Mouse (Mus musculus) heart, embryonic 13.5 days (tissue): ENCODE measurements around the gene Traf1. TPM values are rescaled to one million over a fixed set of nuclear protein-coding genes. Genes with fewer than 3 reads are reported as not detected.

Experiments used
- ATAC-seq: fragments of 200-750 bp; cut with Nextera tagmentation; 2 replicates; pipeline ENCODE4 v1.8.0; 2017; ENCODE audit warnings: moderate TSS enrichment; ENCODE audit not compliant: insufficient number of reproducible peaks, low FRiP score, low TSS enrichment; ENCODE audit errors: extremely low read depth
- H3K27ac ChIP-seq: fragments of 300-500 bp; sonication (generic); replicated peaks from 2 replicates; pipeline ENCODE4 v1.5.1; 2015; ENCODE audit warnings: moderate library complexity, mild to moderate bottlenecking, inconsistent platforms
- H3K27me3 ChIP-seq: fragments of 300-500 bp; sonication (generic); replicated peaks from 2 replicates; pipeline ENCODE4 v1.6.1; 2015; ENCODE audit warnings: mild to moderate bottlenecking, inconsistent platforms
- H3K36me3 ChIP-seq: fragments of 300-500 bp; sonication (generic); 2 replicates; pipeline ENCODE4 v1.6.1; 2015; ENCODE audit warnings: mild to moderate bottlenecking, inconsistent platforms
- H3K4me1 ChIP-seq: fragments of 300-500 bp; sonication (generic); 2 replicates; pipeline ENCODE4 v1.6.1; 2015; ENCODE audit warnings: inconsistent platforms
- H3K4me2 ChIP-seq: fragments of 300-500 bp; sonication (generic); 2 replicates; pipeline ENCODE4 v1.6.1; 2015; ENCODE audit warnings: inconsistent platforms, mild to moderate bottlenecking, moderate library complexity
- H3K4me3 ChIP-seq: fragments of 300-500 bp; sonication (generic); 2 replicates; pipeline ENCODE4 v1.5.1; 2015; ENCODE audit warnings: moderate library complexity, mild to moderate bottlenecking, inconsistent platforms
- H3K9ac ChIP-seq: fragments of 300-500 bp; sonication (generic); 2 replicates; pipeline ENCODE4 v1.6.1; 2015; ENCODE audit warnings: inconsistent platforms, mild to moderate bottlenecking, moderate library complexity
- H3K9me3 ChIP-seq: fragments of 300-500 bp; sonication (generic); 2 replicates; pipeline ENCODE4 v1.6.1; 2016; ENCODE audit warnings: inconsistent platforms
- WGBS: fragments of 180-500 bp; shearing (Covaris S2); methylation state at CpG from one replicate; pipeline ENCODE4 v1.1.7; 2015; ENCODE audit warnings: mixed read lengths; 5-methylcytosine and 5-hydroxymethylcytosine counted together
- polyA plus RNA-seq: library from polyadenylated mRNA; unstranded; fragments of >200 nt; fragmentation: Nextera tagmentation; extraction: Ambion mirVana; gene quantifications from 2 replicates; pipeline ENCODE4 v1.2.1, GENCODE M21; 2015

Gene Traf1
- polyA plus RNA-seq, 1 experiment from 2014 or later, result 1.9 TPM

GRCm38 (mm10) chr2:34982096-34982724 lies 20.6 kb upstream of the Traf1 start:
- H3K36me3 ChIP-seq, result no peaks in the 10 kb centered on the region
- H3K4me1 ChIP-seq, result peaks cover 30% of the 10 kb centered on the region
- peaks cover 6% of the 10 kb centered on the region; the same call in 1 of the 2 replicates for H3K27me3 ChIP-seq
- WGBS, result 56% methylated on average over 14 of the region's 14 CpGs
- H3K4me3 ChIP-seq, result no peak overlapping the region
- H3K4me2 ChIP-seq, result no peak overlapping the region
- H3K9ac ChIP-seq, result no peak overlapping the region
- no peaks in the 10 kb centered on the region for H3K9me3 ChIP-seq
- no peak for ATAC-seq
- H3K27ac ChIP-seq, result peak overlapping the region; percentile 20

- Histone ChIP-seq H3K27me3 (0 out of 2 replicates have a peak, but pooled peaks cover 6% of the 10 kb centered on the region), H3K4me2 (no peak overlapping the region), H3K9ac (no peak overlapping the region), H3K4me1 (peaks cover 36% of the 10 kb centered on the region), H3K9me3 (no peaks in the 10 kb centered on the region), H3K36me3 (no peaks in the 10 kb centered on the region), H3K4me3 (no peak overlapping the region), H3K27ac (no peak overlapping the region)
- ATAC-seq, result no peak
- 72% methylated on average over 3 of the region's 3 CpGs for WGBS
Observed at GRCm38 (mm10) chr2:34979459-34980011, 18.0 kb upstream of the Traf1 start.

- H3K9ac ChIP-seq, result no peak overlapping the region
- 91% methylated on average over 2 of the region's 2 CpGs for WGBS
- H3K4me3 ChIP-seq, result no peak overlapping the region
- no peak overlapping the region for H3K27ac ChIP-seq
- 0 out of 2 replicates have a peak, but pooled peaks cover 6% of the 10 kb centered on the region for H3K27me3 ChIP-seq
- ATAC-seq, result no peak
- no peak overlapping the region for H3K4me2 ChIP-seq
- H3K9me3 ChIP-seq, result no peaks in the 10 kb centered on the region
- peaks cover 33% of the 10 kb centered on the region for H3K4me1 ChIP-seq
- no peaks in the 10 kb centered on the region for H3K36me3 ChIP-seq
Observed at GRCm38 (mm10) chr2:34978226-34978625, 16.7 kb upstream of the Traf1 start.

GRCm38 (mm10) chr2:34976945-34977658 lies 15.5 kb upstream of the Traf1 start:
- H3K27ac ChIP-seq, result no peak overlapping the region
- no peaks in the 10 kb centered on the region for H3K9me3 ChIP-seq
- peaks cover 22% of the 10 kb centered on the region for H3K4me1 ChIP-seq
- no peak for ATAC-seq
- H3K4me2 ChIP-seq, result no peak overlapping the region
- peaks cover 10% of the 10 kb centered on the region; the same call in 1 of the 2 replicates for H3K27me3 ChIP-seq
- no peak overlapping the region for H3K9ac ChIP-seq
- no peaks in the 10 kb centered on the region for H3K36me3 ChIP-seq
- 48% methylated on average over 8 of the region's 8 CpGs for WGBS
- no peak overlapping the region for H3K4me3 ChIP-seq

- Histone ChIP-seq H3K9ac (no peak overlapping the region), H3K27me3 (peaks cover 13% of the 10 kb centered on the region; the same call in 1 of the 2 replicates), H3K4me2 (no peak overlapping the region), H3K36me3 (no peaks in the 10 kb centered on the region), H3K4me1 (peaks cover 16% of the 10 kb centered on the region), H3K9me3 (no peaks in the 10 kb centered on the region), H3K27ac (no peak overlapping the region), H3K4me3 (no peak overlapping the region)
- WGBS, result 85% methylated on average over 6 of the region's 6 CpGs
- ATAC-seq, result no peak
Observed at GRCm38 (mm10) chr2:34976447-34976846, 14.9 kb upstream of the Traf1 start.

GRCm38 (mm10) chr2:34973087-34973486 lies 11.5 kb upstream of the Traf1 start:
- H3K9ac ChIP-seq, result no peak overlapping the region
- no peak overlapping the region for H3K27ac ChIP-seq
- 76% methylated on average over 8 of the region's 8 CpGs for WGBS
- H3K27me3 ChIP-seq, result peaks cover 13% of the 10 kb centered on the region; the same call in 1 of the 2 replicates
- no peaks in the 10 kb centered on the region for H3K36me3 ChIP-seq
- H3K4me2 ChIP-seq, result no peak overlapping the region
- no peak for ATAC-seq
- H3K4me1 ChIP-seq, result peaks cover 14% of the 10 kb centered on the region
- no peaks in the 10 kb centered on the region for H3K9me3 ChIP-seq
- H3K4me3 ChIP-seq, result no peak overlapping the region

GRCm38 (mm10) chr2:34971080-34971888 lies 9.7 kb upstream of the Traf1 start:
- H3K9me3 ChIP-seq, result no peaks in the 10 kb centered on the region
- no peak overlapping the region for H3K4me3 ChIP-seq
- H3K4me2 ChIP-seq, result no peak overlapping the region
- H3K4me1 ChIP-seq, result 0 out of 2 replicates have a peak, but pooled peaks cover 3% of the 10 kb centered on the region
- no peak overlapping the region for H3K9ac ChIP-seq
- ATAC-seq, result no peak
- no peak overlapping the region for H3K27ac ChIP-seq
- H3K36me3 ChIP-seq, result no peaks in the 10 kb centered on the region
- peaks cover 13% of the 10 kb centered on the region; the same call in 1 of the 2 replicates for H3K27me3 ChIP-seq
- 73% methylated on average over 11 of the region's 11 CpGs for WGBS

GRCm38 (mm10) chr2:34970092-34970750 lies 8.6 kb upstream of the Traf1 start:
- 21% methylated on average over 9 of the region's 9 CpGs for WGBS
- Histone ChIP-seq H3K4me3 (no peak overlapping the region), H3K27me3 (peaks cover 13% of the 10 kb centered on the region; the same call in 1 of the 2 replicates), H3K36me3 (no peaks in the 10 kb centered on the region), H3K9me3 (no peaks in the 10 kb centered on the region), H3K27ac (no peak overlapping the region), H3K4me1 (peaks cover 3% of the 10 kb centered on the region; the same call in 1 of the 2 replicates), H3K9ac (no peak overlapping the region), H3K4me2 (peak overlapping the region; percentile 11; the same call in 1 of the 2 replicates)
- ATAC-seq, result no peak

GRCm38 (mm10) chr2:34969166-34969565 lies 7.6 kb upstream of the Traf1 start:
- H3K9me3 ChIP-seq, result no peaks in the 10 kb centered on the region
- peaks cover 3% of the 10 kb centered on the region; the same call in 1 of the 2 replicates for H3K4me1 ChIP-seq
- peaks cover 13% of the 10 kb centered on the region; the same call in 1 of the 2 replicates for H3K27me3 ChIP-seq
- no peak overlapping the region for H3K4me3 ChIP-seq
- no peak overlapping the region for H3K9ac ChIP-seq
- no peak overlapping the region for H3K27ac ChIP-seq
- H3K36me3 ChIP-seq, result no peaks in the 10 kb centered on the region
- ATAC-seq, result no peak
- no peak overlapping the region for H3K4me2 ChIP-seq
- WGBS, result 53% methylated on average over 7 of the region's 7 CpGs

- 76% methylated on average over 8 of the region's 8 CpGs for WGBS
- no peak for ATAC-seq
- Histone ChIP-seq H3K27me3 (peaks cover 8% of the 10 kb centered on the region; the same call in 1 of the 2 replicates), H3K4me3 (no peak overlapping the region), H3K4me1 (peaks cover 18% of the 10 kb centered on the region), H3K4me2 (no peak overlapping the region), H3K27ac (no peak overlapping the region), H3K36me3 (no peaks in the 10 kb centered on the region), H3K9ac (no peak overlapping the region), H3K9me3 (no peaks in the 10 kb centered on the region)
Observed at GRCm38 (mm10) chr2:34966243-34966934, 4.8 kb upstream of the Traf1 start.
